Mouse (Mus musculus): ENCODE data around the gene Dnah2.

- TF ChIP-seq TAL1 (IDR thresholded peaks at IDR 0.05; ENCODE audit: low read length): no peak
- TF ChIP-seq GATA1 (IDR thresholded peaks at IDR 0.05; ENCODE audit: low read length): no peak
Observed at GRCm38 (mm10) chr11:69528031-69528390, 20.9 kb downstream of the Dnah2 start.
